Mouse (Mus musculus): Measurements from ENCODE around the gene P2ry10b.

GRCm38 (mm10) chrX:107168281-107168680 is 19.6 kb downstream of the P2ry10b start:
- no peak for TF ChIP-seq CTCF (IDR thresholded peaks at IDR 0.05; ENCODE audit: control insufficient read depth, insufficient read depth, insufficient read length)
- no peak for TF ChIP-seq USF1 (IDR thresholded peaks at IDR 0.05; ENCODE audit: low read depth)
- no peak for TF ChIP-seq MAX (IDR thresholded peaks at IDR 0.05)
- TF ChIP-seq MYOG (IDR thresholded peaks at IDR 0.05; ENCODE audit: control insufficient read depth, extremely low read depth, insufficient read length): no peak
- no peak for TF ChIP-seq FOSL1 (IDR thresholded peaks at IDR 0.05; ENCODE audit: insufficient read depth, low read length, poor library complexity, severe bottlenecking)
